Mouse (Mus musculus) limb, embryonic 10.5 days (tissue): ENCODE measurements at regions not wholly inside any gene's neighbourhood (a gene's known extent, or its start where the extent isn't known, plus 50 kb on each side); places are given as distances from the start of the nearest gene placed in this dataset.

Experiments
- DNase-seq: peaks from one replicate; pipeline ENCODE4 v3.0.0-alpha.2; 2017; ENCODE audit warnings: low spot score
- H3K27ac ChIP-seq: fragments of 300-500 bp; sonication (generic); 2 replicates; pipeline ENCODE4 v1.5.1; 2016; ENCODE audit warnings: mild to moderate bottlenecking
- H3K27me3 ChIP-seq: fragments of 300-500 bp; sonication (generic); 2 replicates; pipeline ENCODE4 v1.6.1; 2016; ENCODE audit warnings: low read depth, mild to moderate bottlenecking; ENCODE audit not compliant: poor library complexity, severe bottlenecking
- H3K36me3 ChIP-seq: fragments of 300-500 bp; sonication (generic); 2 replicates; pipeline ENCODE4 v1.6.1; 2016; ENCODE audit warnings: mild to moderate bottlenecking, moderate library complexity
- H3K4me1 ChIP-seq: fragments of 300-500 bp; sonication (generic); 2 replicates; pipeline ENCODE4 v1.6.1; 2016
- H3K4me3 ChIP-seq: fragments of 300-500 bp; sonication (generic); 2 replicates; pipeline ENCODE4 v1.5.1; 2016; ENCODE audit warnings: mild to moderate bottlenecking, moderate library complexity
- H3K9me3 ChIP-seq: fragments of 300-500 bp; sonication (generic); replicated peaks from 2 replicates; pipeline ENCODE4 v1.6.1; 2016; ENCODE audit warnings: mild to moderate bottlenecking
- WGBS: fragments of 180-500 bp; shearing (Covaris S2); methylation state at CpG from one replicate; pipeline ENCODE4 v1.1.7; 2016; 5-methylcytosine and 5-hydroxymethylcytosine counted together

GRCm38 (mm10) chr1:75656592-75656991, 110.5 kb downstream of the Slc4a3 start:
- Histone ChIP-seq H3K27ac (peak overlapping the region; percentile 73), H3K36me3 (no peaks in the 10 kb centered on the region), H3K27me3 (0 out of 2 replicates have a peak, but pooled peaks cover 11% of the 10 kb centered on the region), H3K4me1 (peaks cover 32% of the 10 kb centered on the region), H3K9me3 (no peaks in the 10 kb centered on the region; the same call in 1 of the 2 replicates), H3K4me3 (no peak overlapping the region)
- WGBS: 63% methylated on average over 4 of the region's 4 CpGs
- DNase-seq: no peak

- Histone ChIP-seq H3K4me3 (no peak overlapping the region), H3K4me1 (peaks cover 39% of the 10 kb centered on the region), H3K9me3 (no peaks in the 10 kb centered on the region; the same call in 1 of the 2 replicates), H3K27me3 (peaks cover 11% of the 10 kb centered on the region), H3K27ac (no peak overlapping the region), H3K36me3 (no peaks in the 10 kb centered on the region)
- 74% methylated on average over 7 of the region's 7 CpGs for WGBS
- no peak for DNase-seq
Observed at GRCm38 (mm10) chr1:75660336-75661100, 114.5 kb downstream of the Slc4a3 start.

GRCm38 (mm10) chr1:75662141-75662990, 116.3 kb downstream of the Slc4a3 start:
- DNase-seq: peak; percentile 68
- 12% methylated on average over 17 of the region's 17 CpGs for WGBS
- Histone ChIP-seq H3K4me3 (peak overlapping the region; percentile 25), H3K36me3 (no peaks in the 10 kb centered on the region), H3K4me1 (peaks cover 29% of the 10 kb centered on the region), H3K27ac (peak overlapping the region; percentile 70), H3K27me3 (peaks cover 11% of the 10 kb centered on the region), H3K9me3 (no peaks in the 10 kb centered on the region; the same call in 1 of the 2 replicates)

- Histone ChIP-seq H3K27ac (peak overlapping the region; percentile 16; the same call in 1 of the 2 replicates), H3K36me3 (no peaks in the 10 kb centered on the region), H3K4me3 (no peak overlapping the region), H3K9me3 (no peaks in the 10 kb centered on the region), H3K4me1 (peaks cover 25% of the 10 kb centered on the region), H3K27me3 (peaks cover 16% of the 10 kb centered on the region)
- DNase-seq: no peak
- WGBS: 41% methylated on average over 6 of the region's 6 CpGs
Observed at GRCm38 (mm10) chr1:75667736-75668269, 121.7 kb downstream of the Slc4a3 start.

- peaks cover 10% of the 10 kb centered on the region; the same call in 1 of the 2 replicates for H3K27me3 ChIP-seq
- 93% methylated on average over 4 of the region's 4 CpGs for WGBS
Observed at GRCm38 (mm10) chr1:75676295-75676694, 130.2 kb downstream of the Slc4a3 start.

GRCm38 (mm10) chr1:75677695-75678094, 131.6 kb downstream of the Slc4a3 start:
- WGBS: 79% methylated on average over 5 of the region's 5 CpGs
- peaks cover 5% of the 10 kb centered on the region; the same call in 1 of the 2 replicates for H3K36me3 ChIP-seq

More at GRCm38 (mm10) chr1:75676295-75676694, 130.2 kb downstream of the Slc4a3 start:
- Histone ChIP-seq H3K27ac (no peak overlapping the region), H3K4me1 (peaks cover 11% of the 10 kb centered on the region), H3K4me3 (no peak overlapping the region), H3K36me3 (no peaks in the 10 kb centered on the region), H3K9me3 (no peaks in the 10 kb centered on the region)
- DNase-seq: no peak

GRCm38 (mm10) chr1:75678279-75678678, 132.2 kb downstream of the Slc4a3 start:
- peaks cover 5% of the 10 kb centered on the region; the same call in 1 of the 2 replicates for H3K36me3 ChIP-seq
- peaks cover 6% of the 10 kb centered on the region; the same call in 1 of the 2 replicates for H3K9me3 ChIP-seq
- 31% methylated on average over 4 of the region's 4 CpGs for WGBS
- no peak for DNase-seq
- H3K4me1 ChIP-seq: peaks cover 11% of the 10 kb centered on the region
- no peak overlapping the region for H3K4me3 ChIP-seq
- 0 out of 2 replicates have a peak, but pooled peaks cover 5% of the 10 kb centered on the region for H3K27me3 ChIP-seq
- no peak overlapping the region for H3K27ac ChIP-seq

More at GRCm38 (mm10) chr1:75677695-75678094, 131.6 kb downstream of the Slc4a3 start:
- H3K9me3 ChIP-seq: peaks cover 6% of the 10 kb centered on the region; the same call in 1 of the 2 replicates
- peaks cover 11% of the 10 kb centered on the region for H3K4me1 ChIP-seq
- no peak overlapping the region for H3K27ac ChIP-seq
- DNase-seq: no peak
- 0 out of 2 replicates have a peak, but pooled peaks cover 5% of the 10 kb centered on the region for H3K27me3 ChIP-seq
- H3K4me3 ChIP-seq: no peak overlapping the region

GRCm38 (mm10) chr1:75680366-75680765, 134.3 kb downstream of the Slc4a3 start:
- H3K4me3 ChIP-seq: no peak overlapping the region
- DNase-seq: no peak
- peaks cover 6% of the 10 kb centered on the region; the same call in 1 of the 2 replicates for H3K9me3 ChIP-seq
- 0 out of 2 replicates have a peak, but pooled peaks cover 5% of the 10 kb centered on the region for H3K27me3 ChIP-seq
- peaks cover 5% of the 10 kb centered on the region; the same call in 1 of the 2 replicates for H3K36me3 ChIP-seq
- peaks cover 11% of the 10 kb centered on the region for H3K4me1 ChIP-seq
- 22% methylated on average over 10 of the region's 10 CpGs for WGBS
- H3K27ac ChIP-seq: peak overlapping the region; percentile 37; the same call in 1 of the 2 replicates

- H3K9me3 ChIP-seq: peaks cover 6% of the 10 kb centered on the region; the same call in 1 of the 2 replicates
- H3K27ac ChIP-seq: no peak overlapping the region
- no peak overlapping the region for H3K4me3 ChIP-seq
- H3K36me3 ChIP-seq: peaks cover 5% of the 10 kb centered on the region; the same call in 1 of the 2 replicates
- H3K27me3 ChIP-seq: 0 out of 2 replicates have a peak, but pooled peaks cover 5% of the 10 kb centered on the region
- 94% methylated on average over 5 of the region's 5 CpGs for WGBS
- no peak for DNase-seq
- H3K4me1 ChIP-seq: peaks cover 11% of the 10 kb centered on the region
Observed at GRCm38 (mm10) chr1:75681913-75682312, 135.8 kb downstream of the Slc4a3 start.

- DNase-seq: no peak
- no peak overlapping the region for H3K4me3 ChIP-seq
Observed at GRCm38 (mm10) chr1:75692781-75693180, 146.7 kb downstream of the Slc4a3 start.

GRCm38 (mm10) chr1:75693231-75693914, 147.3 kb downstream of the Slc4a3 start:
- H3K27me3 ChIP-seq: peaks cover 5% of the 10 kb centered on the region; the same call in 1 of the 2 replicates
- H3K27ac ChIP-seq: peak overlapping the region; percentile 32
- WGBS: 46% methylated on average over 12 of the region's 12 CpGs

More at GRCm38 (mm10) chr1:75692781-75693180, 146.7 kb downstream of the Slc4a3 start:
- H3K9me3 ChIP-seq: no peaks in the 10 kb centered on the region
- H3K27me3 ChIP-seq: peaks cover 5% of the 10 kb centered on the region; the same call in 1 of the 2 replicates
- H3K36me3 ChIP-seq: no peaks in the 10 kb centered on the region
- 85% methylated on average over 1 of the region's 1 CpGs for WGBS
- peak overlapping the region; percentile 32; the same call in 1 of the 2 replicates for H3K27ac ChIP-seq
- peaks cover 31% of the 10 kb centered on the region for H3K4me1 ChIP-seq

More at GRCm38 (mm10) chr1:75693231-75693914, 147.3 kb downstream of the Slc4a3 start:
- DNase-seq: no peak
- H3K36me3 ChIP-seq: no peaks in the 10 kb centered on the region
- no peak overlapping the region for H3K4me3 ChIP-seq
- H3K9me3 ChIP-seq: no peaks in the 10 kb centered on the region
- peaks cover 31% of the 10 kb centered on the region for H3K4me1 ChIP-seq
